In genomic region chr17:65700060-65700459, GRCm38 (mm10) we compare ENCODE assay signal across 12 mouse cellular contexts. TPM values are rescaled to one million over a fixed set of nuclear protein-coding genes. Genes with fewer than 3 reads are reported as not detected.
DNase-seq lines count a peak whose midpoint lies in the region; ATAC-seq lines count a peak whose summit lies in the region.
"Had no signal": no experiment of that assay in that cellular context is flagged by ENCODE, and none has a peak within 500 bp of the region (broad histone marks: within the 10 kb centered on the region; RNA-seq: fewer than 3 reads in every experiment).

No protein-coding gene starts in this region.

- peak overlapping the region; percentile 77 for H3K27ac ChIP-seq in hindbrain, embryonic 12.5 days
- peak overlapping the region; percentile 9 for H3K27ac ChIP-seq in midbrain, embryonic 16.5 days (ENCODE audit: low read length)
- H3K27ac ChIP-seq: limb, embryonic 12.5 days had no signal

- no peak overlapping the region for H3K4me3 ChIP-seq in hindbrain, embryonic 12.5 days
- no peak overlapping the region for H3K4me3 ChIP-seq in midbrain, embryonic 16.5 days (ENCODE audit: low read depth, low read length)
- H3K4me3 ChIP-seq: limb, embryonic 12.5 days had no signal

- 40% methylated on average over 4 of the region's 4 CpGs for WGBS in hindbrain, embryonic 12.5 days
- WGBS in midbrain, embryonic 16.5 days, result 18% methylated on average over 4 of the region's 4 CpGs

- no peak overlapping the region for H3K4me2 ChIP-seq in hindbrain, embryonic 12.5 days (replicated peaks)
- no peak overlapping the region for H3K4me2 ChIP-seq in midbrain, embryonic 16.5 days (ENCODE audit: low read length)
- H3K4me2 ChIP-seq: limb, embryonic 12.5 days; lung, embryonic 14.5 days had no signal

- H3K9ac ChIP-seq in hindbrain, embryonic 12.5 days, result 0 out of 2 replicates have a peak overlapping the region, but pooled peaks have one; percentile 8
- no peak overlapping the region for H3K9ac ChIP-seq in midbrain, embryonic 16.5 days (ENCODE audit: low read depth, low read length)
- H3K9ac ChIP-seq: limb, embryonic 12.5 days; lung, embryonic 14.5 days had no signal

- peaks cover 22% of the 10 kb centered on the region for H3K4me1 ChIP-seq in hindbrain, embryonic 12.5 days
- H3K4me1 ChIP-seq in midbrain, embryonic 16.5 days (ENCODE audit: control insufficient read depth, insufficient read depth, low read length), result peaks cover 17% of the 10 kb centered on the region

- peak; percentile 80 for ATAC-seq in hindbrain, embryonic 12.5 days (ENCODE audit: low FRiP score)
- ATAC-seq in midbrain, embryonic 16.5 days, result peak; percentile 33; the same call in 1 of the 2 replicates

- DNase-seq in T-cell, adult 2 months (ENCODE audit: low spot score), result peak; percentile 10
- DNase-seq in brain, embryonic 18.5 days (ENCODE audit: low read depth, low spot score), result peak; percentile 46
- DNase-seq in right cerebral cortex, postnatal 36 days (ENCODE audit: low spot score in 2 of 2), result no peak
- no peak for DNase-seq in thymus, postnatal 4 days
- no peak for DNase-seq in adrenal gland, postnatal 36 days
- DNase-seq: lung, embryonic 14.5 days had no signal

- no peaks in the 10 kb centered on the region for H3K9me3 ChIP-seq in hindbrain, embryonic 12.5 days (replicated peaks)
- H3K9me3 ChIP-seq in midbrain, embryonic 16.5 days (replicated peaks; ENCODE audit: control insufficient read depth, low read length, poor library complexity, severe bottlenecking), result no peaks in the 10 kb centered on the region
- H3K9me3 ChIP-seq: limb, embryonic 12.5 days had no signal

- no peaks in the 10 kb centered on the region for H3K27me3 ChIP-seq in hindbrain, embryonic 12.5 days
- H3K27me3 ChIP-seq in midbrain, embryonic 16.5 days (ENCODE audit: control insufficient read depth, insufficient read depth, low read depth, low read length), result no peaks in the 10 kb centered on the region
- H3K27me3 ChIP-seq: limb, embryonic 12.5 days had no signal

- peaks cover 7% of the 10 kb centered on the region; the same call in 1 of the 2 replicates for H3K36me3 ChIP-seq in hindbrain, embryonic 12.5 days
- peaks cover 3% of the 10 kb centered on the region; the same call in 1 of the 2 replicates for H3K36me3 ChIP-seq in midbrain, embryonic 16.5 days (ENCODE audit: control insufficient read depth, insufficient read depth, low read length)

RNA-seq across cellular contexts. Expression of gene Txndc2, which starts 58.1 kb away (rescaled TPM):
- 0.13 and 0.27 TPM in 2 replicates for polyA plus RNA-seq in hindbrain, embryonic 12.5 days (2016; fragmentation: Nextera tagmentation; extraction: Ambion mirVana)
- not detected in 2 replicates for polyA plus RNA-seq in midbrain, embryonic 16.5 days (2015; fragmentation: Nextera tagmentation; extraction: Ambion mirVana)
- total RNA-seq in adrenal gland, postnatal 36 days (2021), result 10 to 100 TPM in 1 of 2 experiments, 1 to 10 TPM in 1; 8.8 to 38.2 TPM
- total RNA-seq: common myeloid progenitor, adult 5-6 weeks; layer of hippocampus, adult 8-10 months had no signal
- polyA plus RNA-seq: intestine, embryonic 14.5 days had no signal

Comparison
In these comparisons a context has a peak if more than half of its experiments do, and no peak if none do; other contexts are left out.
1. DNase-seq: peak in T-cell, adult 2 months (single experiment) and brain, embryonic 18.5 days (single experiment); none in right cerebral cortex, postnatal 36 days (0 of 2), thymus, postnatal 4 days (single experiment) and adrenal gland, postnatal 36 days (0 of 2).